Mouse (Mus musculus) heart, postnatal 14 days (tissue): ENCODE data around the gene Dnajb6. TPM values are rescaled to one million over a fixed set of nuclear protein-coding genes. Genes with fewer than 3 reads are reported as not detected.

Source experiments
- DNase-seq, 2 experiments: peaks; one replicate each; pipeline ENCODE4 v3.0.0; 2021 to 2022
- intact Hi-C: fragments of 180-260 bp; cut with DNase I; formaldehyde crosslinking; loops from one replicate; pipeline ENCODE4 v1.15.1; 2025
- total RNA-seq, 2 experiments: library from RNA; stranded (reverse); gene quantifications; 2 replicates each; pipeline ENCODE4 v1.2.3; 2021

Gene Dnajb6
- total RNA-seq, 2 experiments from 2014 or later = 72.1 to 74.6 TPM

GRCm38 (mm10) chr5:29824796-29825195, 89.3 kb downstream of the Dnajb6 start:
- DNase-seq = peak; percentile 37 to 63
- intact Hi-C loops = loop anchor here (2.0 to 5.0 kb wide), 4 partner anchors 38 to 288 kb away; partner anchors contain the start of gene Il6

- DNase-seq = peak; percentile 62 to 73
- intact Hi-C loops = loop anchor here (5.0 kb wide), 3 partner anchors 36 to 286 kb away; no protein-coding TSS in a partner anchor
These were observed 91.3 kb downstream of the Dnajb6 start for GRCm38 (mm10) chr5:29826780-29827179.

- DNase-seq = peak; percentile 15 to 43
- intact Hi-C loops = no loop called here
These were observed 107.1 kb downstream of the Dnajb6 start for GRCm38 (mm10) chr5:29842444-29843166.

GRCm38 (mm10) chr5:29845038-29845437, 109.5 kb downstream of the Dnajb6 start:
- intact Hi-C loops = no loop called here
- DNase-seq = no peak

GRCm38 (mm10) chr5:29847494-29847893, 112.0 kb downstream of the Dnajb6 start:
- intact Hi-C loops = no loop called here
- DNase-seq = no peak

- no peak for DNase-seq
- intact Hi-C loops = no loop called here
These were observed 112.6 kb downstream of the Dnajb6 start for GRCm38 (mm10) chr5:29848091-29848490.

- DNase-seq = no peak
- intact Hi-C loops = loop anchor here (5.0 kb wide), 1 partner anchor 95 kb away; no protein-coding TSS in a partner anchor
These were observed 116.9 kb downstream of the Dnajb6 start for GRCm38 (mm10) chr5:29852376-29852775.

- intact Hi-C loops = loop anchor here (5.0 kb wide), 1 partner anchor 94 kb away; no protein-coding TSS in a partner anchor
- DNase-seq = no peak
These were observed 117.5 kb downstream of the Dnajb6 start for GRCm38 (mm10) chr5:29853035-29853434.

GRCm38 (mm10) chr5:29854376-29854775, 118.9 kb downstream of the Dnajb6 start:
- intact Hi-C loops = loop anchor here (5.0 kb wide), 1 partner anchor 93 kb away; no protein-coding TSS in a partner anchor

GRCm38 (mm10) chr5:29854971-29855370, 119.5 kb downstream of the Dnajb6 start:
- DNase-seq = no peak
- intact Hi-C loops = loop anchor here (5.0 kb wide), 1 partner anchor 92 kb away; no protein-coding TSS in a partner anchor

More at GRCm38 (mm10) chr5:29854376-29854775, 118.9 kb downstream of the Dnajb6 start:
- no peak for DNase-seq

GRCm38 (mm10) chr5:29861522-29861921, 126.0 kb downstream of the Dnajb6 start:
- intact Hi-C loops = loop anchor here (5.0 kb wide), 1 partner anchor 34 kb away; no protein-coding TSS in a partner anchor
- no peak for DNase-seq

GRCm38 (mm10) chr5:29862388-29862787, 126.9 kb downstream of the Dnajb6 start:
- intact Hi-C loops = loop anchor here (5.0 kb wide), 1 partner anchor 35 kb away; no protein-coding TSS in a partner anchor

GRCm38 (mm10) chr5:29864291-29864737, 128.8 kb downstream of the Dnajb6 start:
- peak; percentile 35 to 40 for DNase-seq
- intact Hi-C loops = loop anchor here (2.0 to 5.0 kb wide), 2 partner anchors 28 to 37 kb away; no protein-coding TSS in a partner anchor

More at GRCm38 (mm10) chr5:29862388-29862787, 126.9 kb downstream of the Dnajb6 start:
- DNase-seq = no peak

GRCm38 (mm10) chr5:29864994-29865393, 129.5 kb downstream of the Dnajb6 start:
- no peak for DNase-seq
- intact Hi-C loops = loop anchor here (2.0 to 5.0 kb wide), 2 partner anchors 28 to 38 kb away; no protein-coding TSS in a partner anchor

Other genes with a start within 250 kb of the Dnajb6 start
- gene Ube3c, start 166.4 kb upstream of the Dnajb6 start, total RNA-seq = 10 to 100 TPM; 37.5 to 41.4 TPM
- not detected for gene Gm5129, start 248 bp downstream of the Dnajb6 start, total RNA-seq